Mouse (Mus musculus) brain, embryonic 14.5 days (tissue): ENCODE results near the gene Wapl. TPM values are rescaled to one million over a fixed set of nuclear protein-coding genes. Genes with fewer than 3 reads are reported as not detected.

Experiments
- DNase-seq: peaks from one replicate; pipeline ENCODE4 v3.0.0-alpha.2; 2011; ENCODE audit warnings: low read depth
- CTCF ChIP-seq: fragments of 200-500 bp; IDR thresholded peaks from 2 replicates; pipeline ENCODE4 v1.5.1; 2012; ENCODE audit warnings: inconsistent platforms, mild to moderate bottlenecking, moderate library complexity, borderline replicate concordance; ENCODE audit not compliant: insufficient read depth, insufficient read length; ENCODE audit errors: extremely low read depth
- POLR2A ChIP-seq: fragments of 200-500 bp; IDR thresholded peaks from 2 replicates; pipeline ENCODE4 v1.6.1; 2012; ENCODE audit warnings: mild to moderate bottlenecking, inconsistent platforms, borderline replicate concordance; ENCODE audit not compliant: poor library complexity, insufficient read depth, insufficient read length, severe bottlenecking; ENCODE audit errors: extremely low read depth
- polyA plus RNA-seq: library from polyadenylated mRNA; depleted of rRNA; stranded (reverse); fragments of >200 nt; gene quantifications from 2 replicates; pipeline ENCODE4 v1.2.3, GENCODE M21; 2012; rRNA removed

The Wapl gene
- polyA plus RNA-seq, 1 experiment = 19.9 TPM

DNA sequence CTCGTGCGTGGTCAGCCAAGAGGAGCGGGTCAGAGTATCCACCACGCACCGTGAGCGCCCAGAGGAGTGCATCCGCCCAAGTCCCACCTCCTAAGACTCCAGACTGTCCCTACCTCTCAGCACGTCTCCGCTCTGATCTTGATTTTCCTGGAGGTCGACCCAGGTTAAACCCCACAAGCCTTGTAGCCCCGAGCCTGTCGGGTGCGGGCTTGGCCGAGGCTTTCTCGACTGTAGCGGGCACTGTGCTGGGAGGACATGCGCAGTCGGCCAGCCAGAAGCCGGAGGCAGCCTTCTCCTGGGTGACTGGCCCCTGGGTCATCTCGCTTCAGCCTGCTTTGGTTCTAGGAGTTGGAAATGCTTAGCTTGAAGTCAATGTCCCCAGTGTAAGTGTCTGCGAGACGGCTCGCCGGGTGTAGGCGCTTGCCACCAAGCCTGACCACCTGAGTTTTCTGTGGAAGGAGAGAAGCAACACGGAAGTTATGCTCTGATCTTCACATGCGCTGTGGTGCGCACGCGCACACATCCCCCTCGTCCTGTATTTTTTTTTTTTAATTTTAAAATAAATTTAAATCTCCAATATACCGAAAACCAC, 95.9 kb downstream of the Wapl start:
- TF ChIP-seq POLR2A (no peak), CTCF (no peak)
- DNase-seq = peak; percentile 56

DNA sequence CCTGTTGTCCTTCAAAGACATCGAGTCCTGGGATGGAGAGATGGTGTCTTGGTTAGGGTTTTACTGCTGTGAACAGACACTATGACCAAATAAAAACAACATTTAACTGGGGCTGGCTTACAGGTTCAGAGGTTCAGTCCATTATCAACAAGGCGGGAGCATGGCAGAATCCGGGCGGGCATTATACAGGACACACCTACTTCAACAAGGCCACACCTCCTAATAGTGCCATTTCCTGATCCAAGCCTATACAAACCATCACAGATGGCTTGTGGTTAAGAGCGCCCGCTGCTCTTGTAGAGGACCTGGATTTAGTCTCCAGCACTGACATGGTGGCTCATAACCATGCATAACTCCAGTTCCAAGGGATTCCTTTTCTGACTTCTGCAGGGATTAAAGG, 96.7 kb downstream of the Wapl start:
- DNase-seq = no peak

DNA sequence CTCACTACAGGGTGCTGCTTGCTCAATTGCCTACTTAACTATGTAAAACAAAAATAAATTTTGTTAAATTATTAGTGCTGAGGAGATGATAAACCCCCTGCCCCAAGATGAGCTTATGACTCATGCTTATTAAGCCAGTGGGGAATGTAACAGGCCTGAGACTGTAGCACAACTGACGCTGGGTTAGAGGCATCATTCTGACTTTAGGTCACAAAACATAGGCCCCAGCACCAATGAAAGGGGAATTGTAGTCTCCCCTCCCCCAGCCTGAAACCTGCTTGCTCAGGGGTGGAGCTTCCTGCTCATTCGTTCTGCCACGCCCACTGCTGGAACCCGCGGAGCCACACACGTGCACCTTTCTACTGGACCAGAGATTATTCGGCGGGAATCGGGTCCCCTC, 97.9 kb downstream of the Wapl start:
- DNase-seq = no peak
- no peak for TF ChIP-seq POLR2A
- no peak for TF ChIP-seq CTCF

More for the DNA sequence above, 96.7 kb downstream of the Wapl start:
- TF ChIP-seq CTCF = no peak
- TF ChIP-seq POLR2A = no peak

DNA sequence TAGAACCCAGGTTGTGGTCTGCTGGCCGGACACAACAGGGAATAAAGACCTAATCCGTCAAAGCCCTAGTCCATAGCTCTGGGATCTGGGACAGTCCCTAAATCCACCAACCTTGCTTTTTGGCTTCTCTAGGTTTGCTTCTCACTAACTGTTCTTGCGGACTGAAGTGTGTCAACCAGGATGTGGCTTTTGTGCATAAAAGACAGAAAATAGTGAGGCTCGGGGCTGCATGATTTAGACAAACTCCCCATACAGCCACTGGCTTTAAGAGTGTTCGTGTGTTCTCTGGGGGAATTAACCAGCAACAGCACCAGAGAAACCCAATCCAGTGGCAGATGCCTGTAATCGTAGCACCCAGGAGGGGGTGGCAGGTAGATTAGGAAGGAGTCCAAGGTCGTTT, 98.4 kb downstream of the Wapl start:
- no peak for DNase-seq
- no peak for TF ChIP-seq POLR2A
- TF ChIP-seq CTCF = no peak

DNA sequence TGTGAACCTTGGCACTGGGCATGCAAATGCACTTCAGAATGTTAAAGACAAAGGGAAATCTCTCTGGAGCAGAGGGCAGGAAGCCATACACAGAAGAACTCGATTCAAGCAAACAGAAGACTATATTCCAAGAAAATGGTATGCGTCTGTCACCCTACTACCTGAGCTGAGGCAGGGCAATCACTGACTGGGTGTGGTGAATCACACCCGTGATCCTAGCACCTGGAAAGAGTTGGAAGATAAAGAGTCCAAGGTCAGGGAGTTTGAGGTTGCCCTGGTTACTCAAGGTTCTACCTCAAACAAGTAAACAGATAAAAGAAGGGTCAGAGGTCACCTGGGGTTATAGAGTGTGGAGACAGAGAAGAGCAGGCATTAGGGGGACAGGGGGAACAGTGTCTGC, 100.0 kb downstream of the Wapl start:
- TF ChIP-seq CTCF (no peak), POLR2A (no peak)
- DNase-seq = no peak

DNA sequence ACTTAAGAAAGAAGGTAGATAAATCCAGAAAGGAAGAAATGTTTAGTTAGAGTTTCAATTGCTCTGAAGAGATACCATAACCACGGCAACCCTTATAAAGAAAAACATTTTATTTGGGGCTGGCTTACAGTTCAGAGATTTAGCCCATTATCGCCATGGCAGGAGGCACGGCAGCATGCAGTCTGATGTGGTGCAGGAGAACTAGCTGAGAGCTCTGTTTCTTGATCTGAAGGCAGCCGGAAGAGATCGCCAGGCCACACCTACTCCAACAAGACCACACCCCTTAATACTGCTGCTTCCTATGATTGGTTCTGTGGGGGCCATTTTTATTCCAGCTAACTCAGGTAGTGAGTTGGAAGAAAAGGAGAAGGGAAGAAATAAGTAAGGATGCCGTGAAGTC, 100.5 kb downstream of the Wapl start:
- no peak for DNase-seq

DNA sequence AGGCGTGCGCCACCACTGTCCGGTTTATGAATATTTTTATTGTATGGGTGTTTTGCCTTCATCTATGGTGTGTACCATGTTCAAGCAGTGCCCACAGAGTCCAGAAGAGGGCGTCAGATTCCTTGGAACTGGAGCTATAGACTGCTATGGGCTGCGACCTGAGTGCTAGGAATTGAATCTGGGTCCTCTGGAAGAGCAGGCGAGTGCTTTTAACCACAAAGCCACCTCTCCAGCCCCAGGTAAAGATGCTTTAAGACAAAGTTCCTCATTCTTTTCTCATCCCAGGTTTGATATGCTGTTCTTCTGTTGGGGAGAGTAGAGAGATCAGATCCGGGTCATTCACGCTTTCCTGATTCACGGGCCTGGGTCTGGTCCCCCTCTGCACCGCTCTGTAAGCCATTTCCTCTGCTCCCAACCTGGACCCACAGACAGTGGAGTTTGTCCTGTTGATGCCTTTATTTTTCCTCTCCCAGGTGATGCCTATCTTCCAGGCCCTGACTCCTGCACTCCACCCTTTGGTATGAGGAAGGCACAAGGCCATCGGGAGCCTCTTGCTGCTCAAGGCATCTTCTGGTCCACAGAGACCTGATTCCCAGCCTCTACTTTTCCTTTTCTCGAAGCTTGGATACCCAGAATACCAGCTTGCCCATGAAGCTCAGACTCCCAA, 103.1 kb downstream of the Wapl start:
- TF ChIP-seq CTCF (no peak), POLR2A (no peak)
- DNase-seq = no peak

More for the DNA sequence above, 100.5 kb downstream of the Wapl start:
- TF ChIP-seq CTCF (no peak), POLR2A (no peak)

DNA sequence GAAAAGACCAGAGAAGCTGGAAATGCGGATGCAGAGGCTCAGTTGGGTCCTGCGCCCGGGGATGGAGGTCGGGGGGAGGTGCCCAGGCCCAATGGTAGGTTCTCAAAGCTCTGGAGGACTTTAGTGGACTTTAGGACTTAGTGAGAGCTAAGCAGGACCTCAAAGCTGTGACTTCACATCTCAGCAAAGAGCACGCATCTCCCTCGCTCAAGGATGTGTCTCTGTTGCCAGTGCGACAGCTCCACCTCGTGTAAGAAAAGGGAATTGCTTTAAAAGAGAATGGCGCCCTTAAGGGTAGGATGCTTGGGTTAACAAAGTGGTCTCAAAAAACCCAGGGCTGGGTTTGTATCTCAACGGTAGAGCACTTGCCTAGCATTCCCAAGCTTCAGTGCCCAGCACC, 104.1 kb downstream of the Wapl start:
- TF ChIP-seq CTCF (peak; percentile 90), POLR2A (no peak)
- peak; percentile 85 for DNase-seq

DNA sequence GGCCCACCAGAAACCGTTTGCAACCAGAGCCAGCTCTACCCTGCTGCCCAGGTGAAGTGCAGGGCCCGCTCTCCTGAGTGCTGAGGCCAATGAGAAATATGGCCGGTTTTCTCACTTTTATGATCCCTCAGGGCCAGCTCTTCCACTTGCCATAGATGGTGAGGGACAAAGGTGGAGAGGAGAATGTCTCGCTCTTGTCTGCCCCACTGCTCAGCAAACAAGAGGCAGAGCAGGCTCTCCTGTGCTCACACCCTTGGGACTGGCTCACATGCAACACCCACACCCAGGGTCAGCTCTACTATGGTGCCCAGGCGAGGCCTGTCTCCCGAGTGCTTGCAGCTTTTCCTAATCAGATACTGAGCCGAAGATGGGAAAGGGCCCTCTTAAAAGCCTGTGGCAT, 105.0 kb downstream of the Wapl start:
- DNase-seq = no peak
- TF ChIP-seq CTCF = no peak
- no peak for TF ChIP-seq POLR2A

DNA sequence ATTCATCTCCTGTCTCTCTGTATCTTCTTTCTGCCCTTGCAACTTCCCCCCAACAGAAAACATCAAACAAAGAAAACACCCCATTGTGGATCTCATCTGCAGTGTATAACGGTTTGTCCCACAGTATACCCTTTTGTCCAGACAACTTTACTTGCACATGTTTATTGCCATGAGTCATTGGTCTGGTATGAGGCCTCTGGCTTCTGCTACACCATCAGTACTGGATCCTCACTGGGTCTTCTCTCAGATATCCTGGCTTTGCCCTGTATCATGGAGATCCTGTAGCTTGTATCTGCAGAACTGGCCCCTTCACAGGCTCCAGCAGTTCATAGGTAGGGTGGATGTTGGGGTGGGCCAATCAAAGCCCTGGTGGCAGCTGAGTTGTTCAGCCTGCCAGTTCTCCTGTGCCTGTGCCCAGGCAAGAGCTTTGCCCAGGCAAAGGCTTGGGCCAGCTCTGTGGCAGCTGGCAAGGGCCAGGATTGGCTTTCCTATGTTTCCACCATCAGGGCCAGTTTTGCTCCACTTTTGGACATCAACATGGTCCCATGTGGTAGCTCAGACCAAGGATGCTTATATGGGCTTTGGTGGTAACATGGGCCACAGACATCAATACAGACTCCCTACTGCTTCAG, 119.8 kb downstream of the Wapl start:
- TF ChIP-seq CTCF (no peak), POLR2A (no peak)
- DNase-seq = no peak

Other genes with a start within 250 kb of the Wapl start
- 21.1 and 23.9 TPM in 2 replicates for gene Bmpr1a, start 170.6 kb upstream of the Wapl start, polyA plus RNA-seq
- not detected in 2 replicates for gene 9230112D13Rik, start 151.1 kb upstream of the Wapl start, polyA plus RNA-seq
- gene Ldb3, start 85.2 kb upstream of the Wapl start, polyA plus RNA-seq = 0.83 and 0.92 TPM in 2 replicates
- gene Opn4, start 73.8 kb upstream of the Wapl start, polyA plus RNA-seq = not detected in 2 replicates
- gene Grid1, start 146.2 kb downstream of the Wapl start, polyA plus RNA-seq = 7.3 and 14.8 TPM in 2 replicates